ENCODE assay signal across 8 mouse cellular contexts in the genomic region with DNA sequence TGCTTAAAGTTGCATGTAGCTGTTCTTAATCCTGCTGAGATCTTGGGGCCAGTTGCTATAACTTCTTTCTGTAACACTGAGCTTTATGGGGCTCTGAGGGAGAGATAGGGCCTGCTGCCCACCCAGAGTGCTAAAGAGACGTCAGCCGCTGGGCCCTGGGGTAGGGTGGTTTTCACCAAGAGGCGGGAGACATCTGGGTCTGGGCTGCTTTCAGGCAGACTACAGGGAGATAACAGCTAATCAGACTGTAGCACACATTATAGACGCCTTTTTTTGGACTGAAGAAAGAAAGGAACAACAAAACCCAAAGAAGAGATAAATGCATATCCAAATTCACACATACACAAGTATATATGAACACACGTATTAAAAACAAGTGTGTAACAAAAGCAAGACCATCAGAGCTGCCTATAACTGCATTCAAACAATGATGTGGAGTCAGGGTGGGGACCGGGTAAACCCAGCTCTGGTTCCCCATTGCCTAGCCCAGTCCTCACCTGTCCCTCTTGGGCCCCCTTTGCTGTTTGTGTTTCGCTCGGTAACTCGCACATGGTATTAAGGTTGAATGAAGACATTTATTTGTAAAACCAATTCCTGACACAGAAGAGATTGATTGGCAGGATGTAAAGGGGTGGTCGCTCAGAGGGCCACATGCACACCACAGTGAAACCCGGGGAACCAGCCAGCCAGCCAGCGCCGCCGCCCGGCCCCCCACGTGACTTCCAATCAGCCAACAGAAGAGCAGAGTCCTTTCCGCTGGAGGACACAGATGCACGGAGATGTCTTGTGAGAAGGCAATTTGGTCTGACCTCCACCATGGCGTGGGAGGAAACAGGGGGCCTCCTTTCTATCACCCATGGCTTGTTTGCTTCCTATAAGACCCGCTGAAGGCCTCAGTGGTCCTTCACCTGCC. TPM values are rescaled to one million over a fixed set of nuclear protein-coding genes. Genes with fewer than 3 reads are reported as not detected.
DNase-seq lines count a peak whose midpoint lies in the region; ATAC-seq and TF ChIP-seq lines count a peak whose summit lies in the region.

No protein-coding gene starts in this region.

- DNase-seq in cerebellum, adult 9-11 months: peak; percentile 20
- no peak for DNase-seq in cerebellum, adult 11-12 months
- DNase-seq in MN1 (ENCODE audit: low spot score): peak; percentile 84
- no peak for DNase-seq in urinary bladder, adult 18-20 months (ENCODE audit: low spot score in 2 of 2)

- H3K4me3 ChIP-seq in forebrain, embryonic 12.5 days (replicated peaks): peak overlapping the region; percentile 23
- H3K4me3 ChIP-seq in kidney, embryonic 16.5 days (ENCODE audit: low read length): peak overlapping the region; percentile 25
- peak overlapping the region; percentile 32 for H3K4me3 ChIP-seq in testis, adult 2 months (ENCODE audit: control insufficient read depth, low read depth, low read length)

- H3K9me3 ChIP-seq in forebrain, embryonic 12.5 days: no peaks in the 10 kb centered on the region
- H3K9me3 ChIP-seq in kidney, embryonic 16.5 days (ENCODE audit: low read length): no peaks in the 10 kb centered on the region

- no peaks in the 10 kb centered on the region for H3K27me3 ChIP-seq in forebrain, embryonic 12.5 days
- H3K27me3 ChIP-seq in kidney, embryonic 16.5 days (ENCODE audit: insufficient read depth, low read length): no peaks in the 10 kb centered on the region
- H3K27me3 ChIP-seq in testis, adult 2 months (ENCODE audit: control insufficient read depth, insufficient read depth, low read length): no peaks in the 10 kb centered on the region

- H3K4me1 ChIP-seq in forebrain, embryonic 12.5 days: peaks cover 29% of the 10 kb centered on the region
- peaks cover 53% of the 10 kb centered on the region for H3K4me1 ChIP-seq in kidney, embryonic 16.5 days (ENCODE audit: insufficient read depth, low read length)
- peaks cover 18% of the 10 kb centered on the region for H3K4me1 ChIP-seq in testis, adult 2 months (ENCODE audit: control insufficient read depth, insufficient read depth, low read length)

- no peak for TF ChIP-seq CTCF in testis, adult 2 months (IDR thresholded peaks at IDR 0.05; ENCODE audit: control insufficient read depth, insufficient read depth, insufficient replicate concordance, low read depth, low read length)

- no peak for TF ChIP-seq POLR2A in testis, adult 2 months (IDR thresholded peaks at IDR 0.05; ENCODE audit: control insufficient read depth, low read depth, low read length)

- peak overlapping the region; percentile 53 for H3K4me2 ChIP-seq in forebrain, embryonic 12.5 days
- peak overlapping the region; percentile 50 for H3K4me2 ChIP-seq in kidney, embryonic 16.5 days (replicated peaks; ENCODE audit: low read depth, low read length)

- H3K27ac ChIP-seq in forebrain, embryonic 12.5 days: peak overlapping the region; percentile 75
- peak overlapping the region; percentile 95 for H3K27ac ChIP-seq in kidney, embryonic 16.5 days (ENCODE audit: low read length)
- H3K27ac ChIP-seq in testis, adult 2 months (ENCODE audit: control insufficient read depth, insufficient read depth, low read depth, low read length): peak overlapping the region; percentile 54

- peak overlapping the region; percentile 29; the same call in 1 of the 2 replicates for H3K9ac ChIP-seq in forebrain, embryonic 12.5 days
- H3K9ac ChIP-seq in kidney, embryonic 16.5 days (replicated peaks; ENCODE audit: low read length): peak overlapping the region; percentile 55

- no peaks in the 10 kb centered on the region for H3K36me3 ChIP-seq in forebrain, embryonic 12.5 days (replicated peaks)
- H3K36me3 ChIP-seq in kidney, embryonic 16.5 days (ENCODE audit: insufficient read depth, low read length): no peaks in the 10 kb centered on the region
- no peaks in the 10 kb centered on the region for H3K36me3 ChIP-seq in testis, adult 2 months (ENCODE audit: control insufficient read depth, insufficient read depth, low read length)

- peak; percentile 92 for ATAC-seq in forebrain, embryonic 12.5 days (ENCODE audit: low FRiP score)
- peak; percentile 78 for ATAC-seq in kidney, embryonic 16.5 days (ENCODE audit: low FRiP score, low TSS enrichment)
- peak; percentile 85 for ATAC-seq in megakaryocyte-erythroid progenitor cell, adult 5-6 weeks (replicated peaks; ENCODE audit: low FRiP score, low TSS enrichment, poor library complexity, severe bottlenecking)

- WGBS in forebrain, embryonic 12.5 days: 41% methylated on average over 20 of the region's 20 CpGs
- WGBS in kidney, embryonic 16.5 days: 31% methylated on average over 20 of the region's 20 CpGs

RNA-seq across cellular contexts. Expression of a gene that starts 24.2 kb away (rescaled TPM):
- 43.4 and 45.3 TPM in 2 replicates for polyA plus RNA-seq in forebrain, embryonic 12.5 days (2016; fragmentation: Nextera tagmentation; extraction: Ambion mirVana)
- polyA plus RNA-seq in kidney, embryonic 16.5 days (2015; fragmentation: Nextera tagmentation; extraction: Ambion mirVana): 10.0 and 12.2 TPM in 2 replicates
- total RNA-seq in megakaryocyte-erythroid progenitor cell, adult 5-6 weeks (2014; fragmentation: Nextera tagmentation): 2.6 TPM in 1 of 2 replicates, not detected in the other
- total RNA-seq in megakaryocyte-erythroid progenitor cell, adult 5-6 weeks (2017): not detected in 2 replicates
- polyA plus RNA-seq in testis, adult 2 months (2012; rRNA removed): 73.8 and 80.3 TPM in 2 replicates

Comparison
In these comparisons a context has a peak if more than half of its experiments do, and no peak if none do; other contexts are left out.
1. DNase-seq: peak in cerebellum, adult 9-11 months (single experiment) and MN1 (single experiment); none in cerebellum, adult 11-12 months (single experiment) and urinary bladder, adult 18-20 months (0 of 2).
2. Peak in every context shown above with its lines, with median percentiles within 50 percentile points of each other: ATAC-seq, H3K27ac ChIP-seq and H3K4me3 ChIP-seq.